ENCODE assay signal across 8 mouse cellular contexts in the genomic region with DNA sequence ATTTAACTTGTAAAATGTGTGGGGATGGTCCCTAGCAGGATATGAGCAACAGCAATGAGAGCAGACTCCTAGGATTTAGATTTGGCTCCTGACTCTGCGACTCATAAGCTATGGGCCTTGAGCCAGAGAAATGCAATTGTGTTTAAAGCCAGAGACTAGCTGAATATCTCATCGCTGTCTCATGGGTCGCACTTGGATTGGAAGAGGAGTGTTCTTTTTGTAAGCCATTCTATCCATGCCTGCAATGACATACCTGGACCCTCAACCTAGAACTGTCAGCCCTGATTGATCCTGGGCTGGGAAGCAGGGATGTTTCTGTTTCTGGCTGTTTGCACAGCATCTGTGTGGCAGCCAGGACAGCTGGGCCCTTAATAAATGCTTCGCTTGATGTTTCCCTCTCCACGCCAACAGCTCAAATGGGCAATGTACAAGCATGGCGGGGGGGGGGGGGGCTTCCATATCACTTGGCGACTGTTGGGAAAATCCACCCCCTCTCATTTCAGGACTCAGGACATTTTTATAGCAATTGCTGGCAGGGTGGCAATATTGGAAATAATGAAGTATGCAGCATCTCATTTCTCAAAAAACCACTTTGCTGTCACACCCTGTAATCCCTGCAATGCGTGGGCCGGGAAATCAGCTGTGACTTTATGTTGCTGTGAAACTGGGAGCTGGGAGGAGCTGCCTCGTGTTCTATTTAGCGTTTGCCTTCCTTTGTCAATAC.
DNase-seq lines count a peak whose midpoint lies in the region; ATAC-seq and TF ChIP-seq lines count a peak whose summit lies in the region.
"Had no signal": no experiment of that assay in that cellular context is flagged by ENCODE, and none has a peak within 500 bp of the region (broad histone marks: within the 10 kb centered on the region; RNA-seq: fewer than 3 reads in every experiment).

No protein-coding gene starts in this region.

- DNase-seq in retina, postnatal 1 day: peak; percentile 11
- DNase-seq in retina, embryonic 14.5 days (ENCODE audit: low spot score): no peak
- peak; percentile 17 for DNase-seq in left cerebral cortex, postnatal 4 days
- peak; percentile 48 for DNase-seq in telencephalon, adult 2 months (ENCODE audit: low read depth, low spot score)
- no peak for DNase-seq in lung, postnatal 0 days (ENCODE audit: low spot score)
- DNase-seq in embryo, embryonic 10.5 days (ENCODE audit: low spot score): no peak
- DNase-seq: heart, adult 2 months had no signal

- TF ChIP-seq EP300 in lung, postnatal 0 days (IDR thresholded peaks at IDR 0.05): no peak

- peaks cover 15% of the 10 kb centered on the region; the same call in 1 of the 2 replicates for H3K4me1 ChIP-seq in hindbrain, embryonic 15.5 days (replicated peaks)
- no peaks in the 10 kb centered on the region for H3K4me1 ChIP-seq in lung, postnatal 0 days (ENCODE audit: insufficient read depth, low read depth, low read length)

- no peak for TF ChIP-seq CTCF in lung, postnatal 0 days (IDR thresholded peaks at IDR 0.05)

- H3K9ac ChIP-seq in hindbrain, embryonic 15.5 days: no peak overlapping the region
- H3K9ac ChIP-seq in lung, postnatal 0 days (replicated peaks; ENCODE audit: low read depth): no peak overlapping the region

- H3K27ac ChIP-seq in hindbrain, embryonic 15.5 days (replicated peaks): peak overlapping the region; percentile 62
- no peak overlapping the region for H3K27ac ChIP-seq in lung, postnatal 0 days (ENCODE audit: low read length)
- H3K27ac ChIP-seq: heart, adult 2 months had no signal

- H3K4me3 ChIP-seq in hindbrain, embryonic 15.5 days: no peak overlapping the region
- no peak overlapping the region for H3K4me3 ChIP-seq in lung, postnatal 0 days (ENCODE audit: low read depth, low read length)
- H3K4me3 ChIP-seq: heart, adult 2 months had no signal

- peak; percentile 89 for ATAC-seq in hindbrain, embryonic 15.5 days (ENCODE audit: low FRiP score, low read depth)
- ATAC-seq in lung, postnatal 0 days: no peak

- H3K9me3 ChIP-seq in hindbrain, embryonic 15.5 days: no peaks in the 10 kb centered on the region
- H3K9me3 ChIP-seq in lung, postnatal 0 days (ENCODE audit: low read length): no peaks in the 10 kb centered on the region

- no peak overlapping the region for H3K4me2 ChIP-seq in hindbrain, embryonic 15.5 days
- no peak overlapping the region for H3K4me2 ChIP-seq in lung, postnatal 0 days (replicated peaks; ENCODE audit: low read depth, low read length)

- intact Hi-C loops in left cerebral cortex, postnatal 4 days (cut with DNase I): no loop called here

- no peaks in the 10 kb centered on the region for H3K36me3 ChIP-seq in hindbrain, embryonic 15.5 days
- H3K36me3 ChIP-seq in lung, postnatal 0 days (ENCODE audit: insufficient read depth, low read length): no peaks in the 10 kb centered on the region

- WGBS in hindbrain, embryonic 15.5 days: 39% methylated on average over 11 of the region's 11 CpGs
- 74% methylated on average over 11 of the region's 11 CpGs for WGBS in lung, postnatal 0 days

- H3K27me3 ChIP-seq in hindbrain, embryonic 15.5 days: no peaks in the 10 kb centered on the region
- no peaks in the 10 kb centered on the region for H3K27me3 ChIP-seq in lung, postnatal 0 days (replicated peaks; ENCODE audit: insufficient read depth, low read length)

Comparison
In these comparisons a context has a peak if more than half of its experiments do, and no peak if none do; other contexts are left out.
1. DNase-seq: peak in retina, postnatal 1 day (single experiment), left cerebral cortex, postnatal 4 days (single experiment) and telencephalon, adult 2 months (single experiment); none in retina, embryonic 14.5 days (single experiment), lung, postnatal 0 days (single experiment) and embryo, embryonic 10.5 days (single experiment).